Mouse (Mus musculus) limb, embryonic 12.5 days (tissue): ENCODE measurements around the gene Ddx25. TPM values are rescaled to one million over a fixed set of nuclear protein-coding genes. Genes with fewer than 3 reads are reported as not detected.

Experiments
- ATAC-seq: fragments of 200-750 bp; cut with Nextera tagmentation; 2 replicates; pipeline ENCODE4 v1.8.0; 2017; ENCODE audit warnings: low read depth, moderate TSS enrichment; ENCODE audit not compliant: insufficient number of reproducible peaks, insufficient read depth, low FRiP score, low TSS enrichment
- H3K27ac ChIP-seq: fragments of 300-500 bp; sonication (generic); 2 replicates; pipeline ENCODE4 v1.5.1; 2016; ENCODE audit warnings: mild to moderate bottlenecking, moderate library complexity
- H3K27me3 ChIP-seq: fragments of 300-500 bp; sonication (generic); 2 replicates; pipeline ENCODE4 v1.6.1; 2016; ENCODE audit warnings: mild to moderate bottlenecking, moderate library complexity
- H3K36me3 ChIP-seq: fragments of 300-500 bp; sonication (generic); 2 replicates; pipeline ENCODE4 v1.6.1; 2016; ENCODE audit warnings: mild to moderate bottlenecking, moderate library complexity
- H3K4me1 ChIP-seq: fragments of 300-500 bp; sonication (generic); replicated peaks from 2 replicates; pipeline ENCODE4 v1.6.1; 2016
- H3K4me2 ChIP-seq: fragments of 300-500 bp; sonication (generic); 2 replicates; pipeline ENCODE4 v1.6.1; 2016; ENCODE audit warnings: mild to moderate bottlenecking, moderate library complexity
- H3K4me3 ChIP-seq: fragments of 300-500 bp; sonication (generic); replicated peaks from 2 replicates; pipeline ENCODE4 v1.5.1; 2016; ENCODE audit warnings: mild to moderate bottlenecking
- H3K9ac ChIP-seq: fragments of 300-500 bp; sonication (generic); replicated peaks from 2 replicates; pipeline ENCODE4 v1.6.1; 2016; ENCODE audit warnings: mild to moderate bottlenecking, moderate library complexity
- H3K9me3 ChIP-seq: fragments of 300-500 bp; sonication (generic); 2 replicates; pipeline ENCODE4 v1.6.1; 2016; ENCODE audit warnings: mild to moderate bottlenecking, moderate library complexity
- WGBS: fragments of 180-500 bp; shearing (Covaris S2); methylation state at CpG from one replicate; pipeline ENCODE4 v1.1.7; 2016; 5-methylcytosine and 5-hydroxymethylcytosine counted together
- polyA plus RNA-seq: library from polyadenylated mRNA; unstranded; fragments of >200 nt; fragmentation: Nextera tagmentation; extraction: Ambion mirVana; gene quantifications from 2 replicates; pipeline ENCODE4 v1.2.1, GENCODE M21; 2016

The Ddx25 gene
- polyA plus RNA-seq, 1 experiment from 2014 or later: 5.1 TPM

DNA sequence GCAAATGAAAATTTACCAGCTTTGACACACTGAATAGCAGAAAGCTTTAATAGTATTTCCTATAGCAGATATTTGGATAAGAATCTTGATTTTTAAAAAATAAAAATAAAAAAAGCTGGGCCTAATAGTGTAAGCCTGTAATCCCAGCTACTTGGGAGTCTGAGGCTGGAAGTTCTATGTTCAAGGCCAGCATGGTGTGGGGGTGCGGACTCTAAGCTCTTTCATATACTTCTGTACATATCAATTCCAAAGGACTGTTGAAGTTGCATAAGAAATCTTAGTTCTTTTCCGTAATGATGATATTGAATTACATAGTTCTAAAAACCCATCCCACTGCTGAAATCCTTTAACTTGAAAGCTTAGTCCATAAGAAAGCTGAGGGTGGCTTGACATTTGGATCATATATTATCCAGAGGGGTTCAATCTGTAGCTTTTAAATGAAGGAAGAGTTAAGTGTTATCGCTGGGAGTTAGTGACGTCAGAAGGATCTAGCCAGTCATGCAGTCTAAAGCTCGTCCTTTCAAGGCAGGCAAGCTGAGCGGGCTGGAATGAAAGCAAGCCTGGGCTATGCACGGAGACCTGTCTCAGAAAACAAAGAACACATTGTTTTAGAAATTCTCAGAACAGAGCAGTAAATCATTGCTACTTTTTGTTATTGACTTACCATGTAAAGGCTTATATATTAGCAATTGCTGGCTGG is 65.1 kb downstream of the Ddx25 start:
- peak; percentile 70; the same call in 1 of the 2 replicates for ATAC-seq
- peaks cover 13% of the 10 kb centered on the region for H3K4me1 ChIP-seq
- no peak overlapping the region for H3K4me3 ChIP-seq
- peak overlapping the region; percentile 72; the same call in 1 of the 2 replicates for H3K27ac ChIP-seq
- H3K9ac ChIP-seq: no peak overlapping the region
- H3K27me3 ChIP-seq: no peaks in the 10 kb centered on the region
- WGBS: 62% methylated on average over 7 of the region's 7 CpGs
- no peaks in the 10 kb centered on the region for H3K9me3 ChIP-seq
- H3K36me3 ChIP-seq: peaks cover 83% of the 10 kb centered on the region
- no peak overlapping the region for H3K4me2 ChIP-seq

DNA sequence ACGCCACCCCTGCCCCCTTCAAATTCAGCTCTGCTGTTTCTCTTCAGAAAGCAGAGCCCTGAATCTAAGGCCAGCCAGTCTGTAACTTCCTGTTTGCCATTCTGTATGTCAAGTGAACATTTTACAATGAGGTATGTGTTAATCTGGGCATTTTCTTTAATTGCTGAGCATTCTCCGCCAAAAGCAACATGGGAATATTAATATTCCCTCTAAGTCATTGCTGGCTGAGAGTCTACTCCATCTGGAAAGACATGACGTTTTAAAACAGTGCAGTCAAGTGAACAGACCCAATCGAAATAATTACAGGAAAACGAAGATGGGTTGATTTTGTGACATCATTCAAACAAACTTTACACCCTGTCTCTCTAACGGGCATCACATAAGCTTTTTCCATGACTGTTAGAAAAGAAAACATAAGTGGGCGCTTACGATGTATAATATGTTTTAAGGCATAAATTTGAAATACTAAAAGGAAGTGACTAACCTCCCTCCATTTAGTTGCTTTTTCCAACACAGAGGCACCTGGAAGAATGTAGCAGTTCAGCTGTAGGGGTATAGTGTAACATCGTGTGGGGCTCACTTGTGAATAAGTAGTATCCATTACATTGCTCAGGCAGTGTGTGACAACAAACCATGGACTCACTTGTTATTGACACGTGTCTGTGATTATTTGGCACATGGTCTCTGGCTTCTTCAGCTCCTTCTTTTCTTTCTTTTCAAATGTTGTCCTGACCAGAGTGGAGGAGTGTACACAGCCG is 67.0 kb downstream of the Ddx25 start:
- 0 out of 2 replicates have a peak, but pooled peaks have one; percentile 39 for ATAC-seq
- 80% methylated on average over 11 of the region's 11 CpGs for WGBS

DNA sequence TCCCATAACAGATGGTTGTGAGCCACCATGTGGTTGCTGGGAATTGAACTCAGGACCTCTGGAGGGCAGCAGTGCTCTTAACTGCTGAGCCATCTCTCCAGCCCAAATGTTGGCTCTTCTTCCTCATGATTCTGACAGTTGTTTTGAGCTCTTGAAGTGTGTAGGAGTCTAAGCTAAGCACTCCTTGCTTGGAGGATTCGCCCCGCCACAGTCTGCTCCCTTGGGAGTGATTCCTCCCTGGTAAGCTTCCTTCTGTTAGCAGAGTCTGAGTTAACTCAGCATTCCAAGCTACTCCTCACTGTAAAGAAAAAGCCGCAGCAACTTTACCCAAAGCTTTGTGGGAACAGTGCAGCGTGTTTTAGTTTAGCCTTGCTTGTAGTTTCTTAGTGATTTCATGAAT is 69.8 kb downstream of the Ddx25 start:
- Histone ChIP-seq H3K27ac (no peak overlapping the region), H3K36me3 (peaks cover 87% of the 10 kb centered on the region), H3K4me3 (no peak overlapping the region), H3K4me2 (no peak overlapping the region), H3K4me1 (peaks cover 14% of the 10 kb centered on the region; the same call in 1 of the 2 replicates), H3K9me3 (no peaks in the 10 kb centered on the region), H3K9ac (no peak overlapping the region), H3K27me3 (no peaks in the 10 kb centered on the region)
- no peak for ATAC-seq
- WGBS: 91% methylated on average over 4 of the region's 4 CpGs

More for the DNA sequence above, 67.0 kb downstream of the Ddx25 start:
- Histone ChIP-seq H3K27ac (peak overlapping the region; percentile 41; the same call in 1 of the 2 replicates), H3K4me1 (peaks cover 13% of the 10 kb centered on the region), H3K9me3 (no peaks in the 10 kb centered on the region), H3K4me3 (no peak overlapping the region), H3K9ac (no peak overlapping the region), H3K4me2 (no peak overlapping the region), H3K27me3 (no peaks in the 10 kb centered on the region), H3K36me3 (peaks cover 84% of the 10 kb centered on the region)

Other genes starting within 250 kb of the Ddx25 start
- 19.9 and 25.0 TPM in 2 replicates for gene Cdon, start 137.4 kb downstream of the Ddx25 start, polyA plus RNA-seq
- gene Gm1113, start 40.3 kb downstream of the Ddx25 start, polyA plus RNA-seq: not detected in 2 replicates
- 19.3 and 19.4 TPM in 2 replicates for gene Pus3, start 67 bp upstream of the Ddx25 start, polyA plus RNA-seq
- gene Pate2, start 11.8 kb upstream of the Ddx25 start, polyA plus RNA-seq: 1.3 and 1.5 TPM in 2 replicates
- 23.2 TPM in 2 replicates for gene Hyls1, start 11.9 kb upstream of the Ddx25 start, polyA plus RNA-seq
- gene Pate4, start 53.4 kb upstream of the Ddx25 start, polyA plus RNA-seq: not detected in 2 replicates
- not detected in 2 replicates for gene Pate3, start 89.7 kb upstream of the Ddx25 start, polyA plus RNA-seq
- gene Pate1, start 128.9 kb upstream of the Ddx25 start, polyA plus RNA-seq: not detected in 2 replicates
- not detected in 2 replicates for gene Gm17677, start 182.5 kb upstream of the Ddx25 start, polyA plus RNA-seq
- not detected in 2 replicates for gene Gm17727, start 219.6 kb upstream of the Ddx25 start, polyA plus RNA-seq
- not detected in 2 replicates for gene Gm27235, start 231.6 kb upstream of the Ddx25 start, polyA plus RNA-seq
- not detected in 2 replicates for gene D730048I06Rik, start 231.6 kb upstream of the Ddx25 start, polyA plus RNA-seq